ENCODE assay signal across 21 mouse cellular contexts in genomic region chr2:65542906-65543592, GRCm38 (mm10). TPM values are rescaled to one million over a fixed set of nuclear protein-coding genes. Genes with fewer than 3 reads are reported as not detected.
DNase-seq lines count a peak whose midpoint lies in the region; ATAC-seq and TF ChIP-seq lines count a peak whose summit lies in the region.
"Had no signal": no experiment of that assay in that cellular context is flagged by ENCODE, and none has a peak within 500 bp of the region (broad histone marks: within the 10 kb centered on the region; RNA-seq: fewer than 3 reads in every experiment).

No protein-coding gene starts in this region.

- no peak for DNase-seq in intestine, embryonic 14.5 days (ENCODE audit: low spot score)
- peak; percentile 14 for DNase-seq in embryo, embryonic 11 days
- no peak for DNase-seq in left cerebral cortex, postnatal 14 days (ENCODE audit: low spot score in 2 of 2)
- no peak for DNase-seq in stomach, postnatal 0 days (ENCODE audit: low spot score)
- no peak for DNase-seq in layer of hippocampus, adult 18-20 months (ENCODE audit: low spot score in 2 of 2)
- DNase-seq: B cell, adult 2 months; gastrocnemius, postnatal 14 days; heart, postnatal 14 days; kidney, adult 2 months; liver, postnatal 0 days; lung, postnatal 36 days; right cerebral cortex, postnatal 14 days; thymus, postnatal 36 days had no signal

- ATAC-seq in intestine, embryonic 14.5 days (replicated peaks; ENCODE audit: low FRiP score, low TSS enrichment, low read depth) = peak; percentile 58; the same call in 1 of the 2 replicates
- ATAC-seq in intestine, postnatal 0 days = no peak
- ATAC-seq in hindbrain, embryonic 16.5 days = peak; percentile 44
- ATAC-seq in neural tube, embryonic 12.5 days (ENCODE audit: low FRiP score, low read depth) = peak; percentile 72
- no peak for ATAC-seq in stomach, postnatal 0 days (ENCODE audit: low FRiP score, low TSS enrichment)
- ATAC-seq: forebrain, embryonic 15.5 days; liver, postnatal 0 days; Patski had no signal

- H3K4me2 ChIP-seq in intestine, embryonic 14.5 days (ENCODE audit: low read length) = no peak overlapping the region
- H3K4me2 ChIP-seq in intestine, postnatal 0 days (replicated peaks; ENCODE audit: low read depth) = no peak overlapping the region
- no peak overlapping the region for H3K4me2 ChIP-seq in hindbrain, embryonic 16.5 days (ENCODE audit: low read length)
- H3K4me2 ChIP-seq in neural tube, embryonic 12.5 days (replicated peaks) = peak overlapping the region; percentile 18; the same call in 1 of the 2 replicates
- no peak overlapping the region for H3K4me2 ChIP-seq in stomach, postnatal 0 days (replicated peaks; ENCODE audit: low read depth)
- H3K4me2 ChIP-seq: forebrain, embryonic 15.5 days had no signal

- intact Hi-C loops in left cerebral cortex, postnatal 14 days (cut with DNase I) = no loop called here

- no peak for TF ChIP-seq CTCF in intestine, postnatal 0 days (IDR thresholded peaks at IDR 0.05; ENCODE audit: low read depth)
- TF ChIP-seq CTCF in stomach, postnatal 0 days (IDR thresholded peaks at IDR 0.05; ENCODE audit: low read depth) = no peak

- H3K4me3 ChIP-seq in intestine, embryonic 14.5 days (ENCODE audit: low read depth, low read length) = no peak overlapping the region
- H3K4me3 ChIP-seq in intestine, postnatal 0 days (ENCODE audit: low read depth, low read length) = no peak overlapping the region
- no peak overlapping the region for H3K4me3 ChIP-seq in hindbrain, embryonic 16.5 days (ENCODE audit: low read length)
- no peak overlapping the region for H3K4me3 ChIP-seq in neural tube, embryonic 12.5 days
- no peak overlapping the region for H3K4me3 ChIP-seq in stomach, postnatal 0 days (ENCODE audit: low read depth, low read length)
- H3K4me3 ChIP-seq: forebrain, embryonic 15.5 days; heart, embryonic 10.5 days; layer of hippocampus, adult 2 months had no signal

- H3K27ac ChIP-seq in intestine, embryonic 14.5 days (ENCODE audit: low read depth) = no peak overlapping the region
- no peak overlapping the region for H3K27ac ChIP-seq in intestine, postnatal 0 days (ENCODE audit: low read depth, low read length)
- H3K27ac ChIP-seq in hindbrain, embryonic 16.5 days (ENCODE audit: low read depth, low read length) = no peak overlapping the region
- H3K27ac ChIP-seq in neural tube, embryonic 12.5 days = peak overlapping the region; percentile 34; the same call in 1 of the 2 replicates
- no peak overlapping the region for H3K27ac ChIP-seq in stomach, postnatal 0 days (replicated peaks)
- H3K27ac ChIP-seq: forebrain, embryonic 15.5 days; heart, embryonic 10.5 days; layer of hippocampus, adult 2 months had no signal

- H3K9me3 ChIP-seq in intestine, embryonic 14.5 days (ENCODE audit: control insufficient read depth, low read length) = no peaks in the 10 kb centered on the region
- no peaks in the 10 kb centered on the region for H3K9me3 ChIP-seq in intestine, postnatal 0 days (ENCODE audit: control insufficient read depth)
- no peaks in the 10 kb centered on the region for H3K9me3 ChIP-seq in hindbrain, embryonic 16.5 days (ENCODE audit: control insufficient read depth, low read length)
- no peaks in the 10 kb centered on the region for H3K9me3 ChIP-seq in neural tube, embryonic 12.5 days
- no peaks in the 10 kb centered on the region for H3K9me3 ChIP-seq in stomach, postnatal 0 days (ENCODE audit: control insufficient read depth, low read length)
- H3K9me3 ChIP-seq: forebrain, embryonic 15.5 days; heart, embryonic 10.5 days had no signal

- no peaks in the 10 kb centered on the region for H3K36me3 ChIP-seq in intestine, embryonic 14.5 days (ENCODE audit: control insufficient read depth, insufficient read depth, low read length)
- H3K36me3 ChIP-seq in intestine, postnatal 0 days (ENCODE audit: control insufficient read depth, insufficient read depth) = no peaks in the 10 kb centered on the region
- H3K36me3 ChIP-seq in hindbrain, embryonic 16.5 days (ENCODE audit: control insufficient read depth, insufficient read depth, low read length) = no peaks in the 10 kb centered on the region
- H3K36me3 ChIP-seq in neural tube, embryonic 12.5 days = no peaks in the 10 kb centered on the region
- no peaks in the 10 kb centered on the region for H3K36me3 ChIP-seq in stomach, postnatal 0 days (ENCODE audit: control insufficient read depth, insufficient read depth, low read length)
- H3K36me3 ChIP-seq: forebrain, embryonic 15.5 days; heart, embryonic 10.5 days had no signal

- H3K9ac ChIP-seq in intestine, embryonic 14.5 days (ENCODE audit: low read length) = no peak overlapping the region
- H3K9ac ChIP-seq in intestine, postnatal 0 days (ENCODE audit: low read depth, low read length) = no peak overlapping the region
- no peak overlapping the region for H3K9ac ChIP-seq in hindbrain, embryonic 16.5 days (ENCODE audit: low read depth, low read length)
- H3K9ac ChIP-seq in neural tube, embryonic 12.5 days = no peak overlapping the region
- H3K9ac ChIP-seq in stomach, postnatal 0 days (ENCODE audit: low read length) = no peak overlapping the region
- H3K9ac ChIP-seq: forebrain, embryonic 15.5 days; liver, postnatal 0 days had no signal

- no peaks in the 10 kb centered on the region for H3K27me3 ChIP-seq in intestine, embryonic 14.5 days (replicated peaks; ENCODE audit: control insufficient read depth, insufficient read depth, low read length)
- no peaks in the 10 kb centered on the region for H3K27me3 ChIP-seq in intestine, postnatal 0 days (replicated peaks; ENCODE audit: control insufficient read depth, insufficient read depth, low read length)
- H3K27me3 ChIP-seq in hindbrain, embryonic 16.5 days (replicated peaks; ENCODE audit: control insufficient read depth, insufficient read depth, low read length) = no peaks in the 10 kb centered on the region
- no peaks in the 10 kb centered on the region for H3K27me3 ChIP-seq in neural tube, embryonic 12.5 days (replicated peaks)
- no peaks in the 10 kb centered on the region for H3K27me3 ChIP-seq in stomach, postnatal 0 days (ENCODE audit: control insufficient read depth, insufficient read depth, low read length)
- H3K27me3 ChIP-seq: forebrain, embryonic 15.5 days had no signal

- WGBS in intestine, embryonic 14.5 days = 61% methylated on average over 10 of the region's 10 CpGs
- 53% methylated on average over 10 of the region's 10 CpGs for WGBS in intestine, postnatal 0 days
- 53% methylated on average over 10 of the region's 10 CpGs for WGBS in hindbrain, embryonic 16.5 days
- 53% methylated on average over 10 of the region's 10 CpGs for WGBS in neural tube, embryonic 12.5 days
- 66% methylated on average over 10 of the region's 10 CpGs for WGBS in stomach, postnatal 0 days

- no peak for TF ChIP-seq EP300 in stomach, postnatal 0 days (optimal IDR thresholded peaks at IDR 0.05)

- H3K4me1 ChIP-seq in intestine, embryonic 14.5 days (replicated peaks; ENCODE audit: control insufficient read depth, insufficient read depth, low read length) = no peaks in the 10 kb centered on the region
- no peaks in the 10 kb centered on the region for H3K4me1 ChIP-seq in intestine, postnatal 0 days (replicated peaks; ENCODE audit: control insufficient read depth, insufficient read depth, low read length)
- H3K4me1 ChIP-seq in hindbrain, embryonic 16.5 days (ENCODE audit: control insufficient read depth, insufficient read depth, low read depth, low read length) = peaks cover 3% of the 10 kb centered on the region; the same call in 1 of the 2 replicates
- H3K4me1 ChIP-seq in neural tube, embryonic 12.5 days = peaks cover 20% of the 10 kb centered on the region
- H3K4me1 ChIP-seq in stomach, postnatal 0 days (replicated peaks; ENCODE audit: control insufficient read depth, insufficient read depth) = no peaks in the 10 kb centered on the region

RNA-seq across cellular contexts. Expression of gene Scn3a, which starts 24.4 kb away (rescaled TPM):
- 4.9 and 5.1 TPM in 2 replicates for polyA plus RNA-seq in intestine, embryonic 14.5 days (2014; fragmentation: Nextera tagmentation; extraction: Ambion mirVana)
- 1.0 and 1.1 TPM in 2 replicates for polyA plus RNA-seq in intestine, postnatal 0 days (2015; fragmentation: Nextera tagmentation; extraction: Ambion mirVana)
- 38.0 and 45.4 TPM in 2 replicates for polyA plus RNA-seq in hindbrain, embryonic 16.5 days (2015; fragmentation: Nextera tagmentation; extraction: Ambion mirVana)
- 38.4 and 43.9 TPM in 2 replicates for polyA plus RNA-seq in neural tube, embryonic 12.5 days (2016; fragmentation: Nextera tagmentation; extraction: Ambion mirVana)
- total RNA-seq in left cerebral cortex, postnatal 14 days (2021) = 10 to 100 TPM; 45.4 to 45.7 TPM
- 0.61 and 0.72 TPM in 2 replicates for polyA plus RNA-seq in stomach, postnatal 0 days (2015; fragmentation: Nextera tagmentation; extraction: Ambion mirVana)
- 10 to 100 TPM; 32.7 to 35.6 TPM for total RNA-seq in layer of hippocampus, adult 18-20 months (2021)
- total RNA-seq: common myeloid progenitor, adult 5-6 weeks had no signal

Comparison
In these comparisons a context has a peak if more than half of its experiments do, and no peak if none do; other contexts are left out.
1. ATAC-seq: peak in intestine, embryonic 14.5 days (single experiment), hindbrain, embryonic 16.5 days (single experiment) and neural tube, embryonic 12.5 days (single experiment); none in intestine, postnatal 0 days (single experiment) and stomach, postnatal 0 days (single experiment).